Mouse (Mus musculus) liver, embryonic 13.5 days (tissue): Measurements from ENCODE around the gene Gm9044. TPM values are rescaled to one million over a fixed set of nuclear protein-coding genes. Genes with fewer than 3 reads are reported as not detected.
"Not testable (repeated sequence)": the region's sequence is repeated elsewhere in the genome, so short reads cannot be mapped to it uniquely, and the experiment has no call there.

Experiments used
- ATAC-seq: fragments of 200-750 bp; cut with Nextera tagmentation; 2 replicates; pipeline ENCODE4 v1.8.0; 2017; ENCODE audit warnings: low read depth, mild to moderate bottlenecking, moderate number of reproducible peaks, moderate library complexity
- DNase-seq: peaks from one replicate; pipeline ENCODE4 v3.0.0; 2022
- H3K27ac ChIP-seq: fragments of 300-500 bp; sonication (generic); 2 replicates; pipeline ENCODE4 v1.5.1; 2015; ENCODE audit warnings: moderate library complexity, mild to moderate bottlenecking, inconsistent platforms
- H3K27me3 ChIP-seq: fragments of 300-500 bp; sonication (generic); 2 replicates; pipeline ENCODE4 v1.6.1; 2015; ENCODE audit warnings: mild to moderate bottlenecking, inconsistent platforms
- H3K36me3 ChIP-seq: fragments of 300-500 bp; sonication (generic); 2 replicates; pipeline ENCODE4 v1.6.1; 2015; ENCODE audit warnings: mild to moderate bottlenecking, inconsistent platforms
- H3K4me1 ChIP-seq: fragments of 300-500 bp; sonication (generic); replicated peaks from 2 replicates; pipeline ENCODE4 v1.6.1; 2015; ENCODE audit warnings: inconsistent platforms
- H3K4me2 ChIP-seq: fragments of 300-500 bp; sonication (generic); 2 replicates; pipeline ENCODE4 v1.6.1; 2015; ENCODE audit warnings: inconsistent platforms, mild to moderate bottlenecking, moderate library complexity
- H3K4me3 ChIP-seq: fragments of 300-500 bp; sonication (generic); replicated peaks from 2 replicates; pipeline ENCODE4 v1.5.1; 2015; ENCODE audit warnings: mild to moderate bottlenecking, inconsistent platforms
- H3K9ac ChIP-seq: fragments of 300-500 bp; sonication (generic); 2 replicates; pipeline ENCODE4 v1.6.1; 2015; ENCODE audit warnings: mild to moderate bottlenecking, inconsistent platforms
- H3K9me3 ChIP-seq: fragments of 300-500 bp; sonication (generic); replicated peaks from 2 replicates; pipeline ENCODE4 v1.6.1; 2016; ENCODE audit warnings: inconsistent platforms
- WGBS: fragments of 180-500 bp; shearing (Covaris S2); methylation state at CpG from one replicate; pipeline ENCODE4 v1.1.7; 2015; ENCODE audit not compliant: insufficient replicate concordance; 5-methylcytosine and 5-hydroxymethylcytosine counted together
- polyA plus RNA-seq: library from polyadenylated mRNA; unstranded; fragments of >200 nt; fragmentation: Nextera tagmentation; extraction: Ambion mirVana; gene quantifications from 2 replicates; pipeline ENCODE4 v1.2.1, GENCODE M21; 2015

The Gm9044 gene
- 0.08 TPM in 1 of 2 replicates, not detected in the other for polyA plus RNA-seq

- not testable (repeated sequence) for H3K36me3 ChIP-seq, H3K9ac ChIP-seq, ATAC-seq, H3K4me3 ChIP-seq, H3K9me3 ChIP-seq, DNase-seq, H3K4me1 ChIP-seq, H3K27ac ChIP-seq, H3K27me3 ChIP-seq, H3K4me2 ChIP-seq
- WGBS: no CpG with 5 or more reads among the region's 14 CpGs
Observed at GRCm38 (mm10) chr10:118332308-118332707, at the start of gene Gm9044. TSS of gene Gm9044 (minus strand) at chr10:118332408.

GRCm38 (mm10) chr10:118370443-118370842 is 38.2 kb upstream of the Gm9044 start:
- 0 out of 2 replicates have a peak overlapping the region, but pooled peaks have one; percentile 18 for H3K4me2 ChIP-seq
- WGBS: 7% methylated on average over 10 of the region's 10 CpGs
- ATAC-seq (peak; percentile 54; the same call in 1 of the 2 replicates), DNase-seq (peak; percentile 52)
- H3K4me3 ChIP-seq: no peak overlapping the region
- H3K27me3 ChIP-seq: no peaks in the 10 kb centered on the region
- H3K9ac ChIP-seq: no peak overlapping the region
- H3K4me1 ChIP-seq: no peaks in the 10 kb centered on the region
- H3K27ac ChIP-seq: no peak overlapping the region
- no peaks in the 10 kb centered on the region for H3K9me3 ChIP-seq
- H3K36me3 ChIP-seq: no peaks in the 10 kb centered on the region

- ATAC-seq (no peak), DNase-seq (no peak)
- Histone ChIP-seq H3K9me3 (no peaks in the 10 kb centered on the region), H3K4me2 (no peak overlapping the region), H3K4me3 (no peak overlapping the region), H3K4me1 (no peaks in the 10 kb centered on the region), H3K36me3 (no peaks in the 10 kb centered on the region), H3K27ac (no peak overlapping the region), H3K27me3 (no peaks in the 10 kb centered on the region), H3K9ac (no peak overlapping the region)
- WGBS: 69% methylated on average over 9 of the region's 9 CpGs
Observed at GRCm38 (mm10) chr10:118369518-118369917, 37.3 kb upstream of the Gm9044 start.

- H3K27ac ChIP-seq, DNase-seq, H3K4me1 ChIP-seq, H3K27me3 ChIP-seq, H3K4me3 ChIP-seq, H3K4me2 ChIP-seq, H3K9me3 ChIP-seq, H3K36me3 ChIP-seq, H3K9ac ChIP-seq, ATAC-seq: not testable (repeated sequence)
- WGBS: 29% methylated on average over 1 of the region's 11 CpGs
Observed at GRCm38 (mm10) chr10:118354005-118354404, 21.8 kb upstream of the Gm9044 start, which contains the start of gene Gm9049. TSS of gene Gm9049 (minus strand) at chr10:118354105.

- DNase-seq, H3K27me3 ChIP-seq, H3K9ac ChIP-seq, H3K27ac ChIP-seq, H3K9me3 ChIP-seq, H3K36me3 ChIP-seq, H3K4me2 ChIP-seq, ATAC-seq, H3K4me3 ChIP-seq, H3K4me1 ChIP-seq: not testable (repeated sequence)
- 71% methylated on average over 1 of the region's 14 CpGs for WGBS
Observed at GRCm38 (mm10) chr10:118348579-118348978, 16.4 kb upstream of the Gm9044 start, which contains the start of gene Gm9048. TSS of gene Gm9048 (minus strand) at chr10:118348679.

GRCm38 (mm10) chr10:118343155-118343554 is 10.9 kb upstream of the Gm9044 start, which contains the start of gene Gm9046:
TSS of gene Gm9046 (minus strand) at chr10:118343255.
- not testable (repeated sequence) for H3K27me3 ChIP-seq, H3K4me2 ChIP-seq, DNase-seq, H3K9ac ChIP-seq, H3K4me1 ChIP-seq, H3K4me3 ChIP-seq, H3K36me3 ChIP-seq, H3K27ac ChIP-seq, ATAC-seq, H3K9me3 ChIP-seq
- no CpG with 5 or more reads among the region's 14 CpGs for WGBS

- H3K27ac ChIP-seq, H3K9ac ChIP-seq, H3K4me3 ChIP-seq, ATAC-seq, H3K4me2 ChIP-seq, DNase-seq, H3K36me3 ChIP-seq, H3K27me3 ChIP-seq, H3K4me1 ChIP-seq, H3K9me3 ChIP-seq: not testable (repeated sequence)
- no CpG with 5 or more reads among the region's 14 CpGs for WGBS
Observed at GRCm38 (mm10) chr10:118337731-118338130, 5.5 kb upstream of the Gm9044 start, which contains the start of gene Gm9045. TSS of gene Gm9045 (minus strand) at chr10:118337831.

- not testable (repeated sequence) for H3K4me3 ChIP-seq, H3K4me2 ChIP-seq, H3K27me3 ChIP-seq, H3K36me3 ChIP-seq, DNase-seq, H3K9me3 ChIP-seq, H3K27ac ChIP-seq, H3K4me1 ChIP-seq, H3K9ac ChIP-seq, ATAC-seq
- no CpG with 5 or more reads among the region's 11 CpGs for WGBS
Observed at GRCm38 (mm10) chr10:118326869-118327268, 5.3 kb downstream of the Gm9044 start, which contains the start of gene Gm9040. TSS of gene Gm9040 (minus strand) at chr10:118326969.

GRCm38 (mm10) chr10:118319024-118319423 is 13.2 kb downstream of the Gm9044 start:
- H3K4me3 ChIP-seq: no peak overlapping the region
- H3K27ac ChIP-seq: no peak overlapping the region
- ATAC-seq (no peak), DNase-seq (no peak)
- no peak overlapping the region for H3K4me2 ChIP-seq
- H3K9ac ChIP-seq: no peak overlapping the region
- no peaks in the 10 kb centered on the region for H3K9me3 ChIP-seq
- 33% methylated on average over 8 of the region's 8 CpGs for WGBS
- no peaks in the 10 kb centered on the region for H3K4me1 ChIP-seq
- H3K36me3 ChIP-seq: no peaks in the 10 kb centered on the region
- no peaks in the 10 kb centered on the region for H3K27me3 ChIP-seq

GRCm38 (mm10) chr10:118302133-118302532 is 30.1 kb downstream of the Gm9044 start:
- not testable (repeated sequence) for H3K4me3 ChIP-seq, H3K27ac ChIP-seq, H3K9ac ChIP-seq, H3K36me3 ChIP-seq, H3K9me3 ChIP-seq, H3K4me1 ChIP-seq, H3K27me3 ChIP-seq, ATAC-seq, DNase-seq, H3K4me2 ChIP-seq
- 31% methylated on average over 2 of the region's 2 CpGs for WGBS

GRCm38 (mm10) chr10:118294938-118295337 is 37.3 kb downstream of the Gm9044 start, which contains the start of gene Iltifb:
TSS of gene Iltifb (minus strand) at chr10:118295038.
- Histone ChIP-seq H3K9ac (no peak within 1 kb of the TSS), H3K4me1 (no peaks in the 10 kb centered on the region), H3K9me3 (no peaks in the 10 kb centered on the region), H3K4me2 (no peak within 1 kb of the TSS), H3K27me3 (no peaks in the 10 kb centered on the region), H3K27ac (no peak within 1 kb of the TSS), H3K4me3 (no peak within 1 kb of the TSS), H3K36me3 (no peaks in the 10 kb centered on the region)
- 70% methylated on average over 6 of the region's 6 CpGs for WGBS
- DNase-seq: no peak
- no peak for ATAC-seq

- H3K9me3 ChIP-seq, H3K36me3 ChIP-seq, H3K27me3 ChIP-seq, H3K27ac ChIP-seq, H3K9ac ChIP-seq, DNase-seq, ATAC-seq, H3K4me3 ChIP-seq, H3K4me2 ChIP-seq, H3K4me1 ChIP-seq: not testable (repeated sequence)
- 75% methylated on average over 3 of the region's 5 CpGs for WGBS
Observed at GRCm38 (mm10) chr10:118283016-118283415, 49.2 kb downstream of the Gm9044 start.
